In the genomic region with DNA sequence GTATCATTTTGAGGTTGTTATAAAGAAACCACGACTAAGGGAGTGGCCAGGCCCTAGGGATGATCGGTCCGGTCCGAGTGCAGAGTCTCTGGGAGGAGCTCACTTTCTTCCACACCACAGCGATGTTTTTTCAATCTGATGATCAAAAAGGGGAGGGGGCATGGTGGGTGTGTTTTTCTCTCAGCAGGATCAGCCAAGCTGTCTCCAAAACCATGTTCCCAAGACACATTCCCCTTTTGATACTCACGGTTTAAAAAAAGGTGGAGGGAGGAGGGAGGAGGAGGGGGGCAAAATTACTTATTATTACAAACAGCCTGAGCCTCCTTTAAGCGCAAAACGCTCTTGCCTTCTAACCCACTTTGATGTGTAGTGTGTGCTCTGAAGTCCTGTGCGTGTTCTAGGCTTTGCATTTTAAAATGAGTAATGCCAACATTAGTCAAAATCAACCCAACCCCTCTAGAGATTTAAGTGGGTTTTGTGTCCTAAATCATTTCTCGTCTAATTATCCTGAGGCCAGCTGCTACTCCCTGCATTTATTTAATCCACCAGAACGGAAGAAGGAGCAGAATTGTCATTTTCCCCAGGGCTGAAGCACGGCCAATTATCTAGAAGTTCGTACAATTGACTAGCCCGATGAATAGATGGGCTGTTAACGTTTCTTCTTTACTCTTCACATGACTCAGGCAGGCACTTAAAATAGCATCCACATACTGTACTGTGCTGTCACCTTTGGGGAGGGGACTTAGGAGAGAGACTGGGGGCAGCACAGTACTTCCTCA, we compare ENCODE assay signal across 12 mouse cellular contexts.
DNase-seq lines count a peak whose midpoint lies in the region; ATAC-seq lines count a peak whose summit lies in the region.
"Had no signal": no experiment of that assay in that cellular context is flagged by ENCODE, and none has a peak within 500 bp of the region (broad histone marks: within the 10 kb centered on the region; RNA-seq: fewer than 3 reads in every experiment).

No protein-coding gene starts in this region.

- no peak overlapping the region for H3K4me3 ChIP-seq in neural tube, embryonic 11.5 days (ENCODE audit: low read depth, low read length)
- H3K4me3 ChIP-seq in forebrain, embryonic 11.5 days (ENCODE audit: low read depth, low read length): no peak overlapping the region
- no peak overlapping the region for H3K4me3 ChIP-seq in midbrain, embryonic 10.5 days
- H3K4me3 ChIP-seq: left cerebral cortex, adult 2 months had no signal

- H3K36me3 ChIP-seq in neural tube, embryonic 11.5 days (ENCODE audit: control insufficient read depth, insufficient read depth, low read length): no peaks in the 10 kb centered on the region
- H3K36me3 ChIP-seq in forebrain, embryonic 11.5 days (ENCODE audit: control insufficient read depth, insufficient read depth, low read length): no peaks in the 10 kb centered on the region
- H3K36me3 ChIP-seq in midbrain, embryonic 10.5 days: no peaks in the 10 kb centered on the region
- H3K36me3 ChIP-seq: G1E had no signal

- H3K4me1 ChIP-seq in neural tube, embryonic 11.5 days (ENCODE audit: control insufficient read depth, insufficient read depth, low read length): no peaks in the 10 kb centered on the region
- H3K4me1 ChIP-seq in forebrain, embryonic 11.5 days (replicated peaks; ENCODE audit: control insufficient read depth, insufficient read depth, low read length): peaks cover 5% of the 10 kb centered on the region; the same call in 1 of the 2 replicates
- peaks cover 11% of the 10 kb centered on the region for H3K4me1 ChIP-seq in midbrain, embryonic 10.5 days

- H3K9me3 ChIP-seq in neural tube, embryonic 11.5 days (ENCODE audit: control insufficient read depth, low read length): no peaks in the 10 kb centered on the region
- H3K9me3 ChIP-seq in forebrain, embryonic 11.5 days (ENCODE audit: control insufficient read depth, low read length): no peaks in the 10 kb centered on the region
- no peaks in the 10 kb centered on the region for H3K9me3 ChIP-seq in midbrain, embryonic 10.5 days (replicated peaks)
- H3K9me3 ChIP-seq: G1E had no signal

- DNase-seq in neural tube, embryonic 11.5 days (ENCODE audit: low spot score): peak; percentile 44
- no peak for DNase-seq in neural tube, embryonic 10.5 days (ENCODE audit: extremely low spot score, low spot score)
- no peak for DNase-seq in forebrain, embryonic 11.5 days (ENCODE audit: low spot score)
- DNase-seq in midbrain, embryonic 10.5 days (ENCODE audit: low spot score): no peak
- DNase-seq in retina, postnatal 1 day: peak; percentile 87
- no peak for DNase-seq in adrenal gland, postnatal 25 days
- DNase-seq in adrenal gland, adult 2 months: no peak
- DNase-seq in testis, postnatal 10 days (ENCODE audit: low spot score): no peak
- DNase-seq: kidney, adult 8-10 months; liver, postnatal 0 days had no signal

- H3K9ac ChIP-seq in neural tube, embryonic 11.5 days (ENCODE audit: low read length): no peak overlapping the region
- no peak overlapping the region; the same call in 1 of the 2 replicates for H3K9ac ChIP-seq in forebrain, embryonic 11.5 days (ENCODE audit: low read length)
- H3K9ac ChIP-seq: liver, postnatal 0 days had no signal

- H3K4me2 ChIP-seq in neural tube, embryonic 11.5 days (ENCODE audit: low read depth): no peak overlapping the region
- H3K4me2 ChIP-seq in forebrain, embryonic 11.5 days (ENCODE audit: low read depth, low read length, severe bottlenecking): peak overlapping the region; percentile 8; the same call in 1 of the 2 replicates

- H3K27ac ChIP-seq in neural tube, embryonic 11.5 days (ENCODE audit: low read depth, low read length): 0 out of 2 replicates have a peak overlapping the region, but pooled peaks have one; percentile 27
- H3K27ac ChIP-seq in forebrain, embryonic 11.5 days (ENCODE audit: low read depth, low read length): peak overlapping the region; percentile 62
- peak overlapping the region; percentile 63; the same call in 1 of the 2 replicates for H3K27ac ChIP-seq in midbrain, embryonic 10.5 days (replicated peaks)
- H3K27ac ChIP-seq: left cerebral cortex, adult 2 months had no signal

- WGBS in neural tube, embryonic 11.5 days: 41% methylated on average over 15 of the region's 15 CpGs
- 22% methylated on average over 15 of the region's 15 CpGs for WGBS in forebrain, embryonic 11.5 days
- 48% methylated on average over 15 of the region's 15 CpGs for WGBS in midbrain, embryonic 10.5 days

- ATAC-seq in neural tube, embryonic 11.5 days (ENCODE audit: insufficient read depth, low FRiP score, low TSS enrichment): peak; percentile 61
- peak; percentile 84 for ATAC-seq in forebrain, embryonic 11.5 days (replicated peaks; ENCODE audit: low FRiP score)
- ATAC-seq: liver, postnatal 0 days had no signal

- no peaks in the 10 kb centered on the region for H3K27me3 ChIP-seq in neural tube, embryonic 11.5 days (ENCODE audit: control insufficient read depth, insufficient read depth, low read length)
- H3K27me3 ChIP-seq in forebrain, embryonic 11.5 days (ENCODE audit: control insufficient read depth, insufficient read depth, low read length): no peaks in the 10 kb centered on the region
- H3K27me3 ChIP-seq in midbrain, embryonic 10.5 days (ENCODE audit: low read depth, poor library complexity, severe bottlenecking): no peaks in the 10 kb centered on the region

Comparison
In these comparisons a context has a peak if more than half of its experiments do, and no peak if none do; other contexts are left out.
1. DNase-seq: peak in neural tube, embryonic 11.5 days (single experiment) and retina, postnatal 1 day (single experiment); none in neural tube, embryonic 10.5 days (single experiment), forebrain, embryonic 11.5 days (single experiment), midbrain, embryonic 10.5 days (single experiment), adrenal gland, postnatal 25 days (single experiment), adrenal gland, adult 2 months (single experiment) and testis, postnatal 10 days (single experiment).
2. Peak in every context shown above with its lines, with median percentiles within 50 percentile points of each other: H3K27ac ChIP-seq.